Mouse (Mus musculus): Measurements from ENCODE around the gene Orc4. TPM values are rescaled to one million over a fixed set of nuclear protein-coding genes. Genes with fewer than 3 reads are reported as not detected.
"Not testable (repeated sequence)": the region's sequence is repeated elsewhere in the genome, so short reads cannot be mapped to it uniquely, and the experiment has no call there.

Gene Orc4
- 10 to 100 TPM; 19.2 to 30.0 (median 22.7) TPM for total RNA-seq (2022)

DNA sequence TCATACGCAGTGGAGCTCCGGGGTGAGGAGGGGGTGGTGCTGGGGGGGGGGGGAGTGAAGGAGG is at the start of gene Orc4:
Gene Orc4 (minus strand): TSS at position 26 of the 64 bp plus-strand sequence.
- no peak for DNase-seq (ENCODE audit: low spot score in 2 of 2)

DNA sequence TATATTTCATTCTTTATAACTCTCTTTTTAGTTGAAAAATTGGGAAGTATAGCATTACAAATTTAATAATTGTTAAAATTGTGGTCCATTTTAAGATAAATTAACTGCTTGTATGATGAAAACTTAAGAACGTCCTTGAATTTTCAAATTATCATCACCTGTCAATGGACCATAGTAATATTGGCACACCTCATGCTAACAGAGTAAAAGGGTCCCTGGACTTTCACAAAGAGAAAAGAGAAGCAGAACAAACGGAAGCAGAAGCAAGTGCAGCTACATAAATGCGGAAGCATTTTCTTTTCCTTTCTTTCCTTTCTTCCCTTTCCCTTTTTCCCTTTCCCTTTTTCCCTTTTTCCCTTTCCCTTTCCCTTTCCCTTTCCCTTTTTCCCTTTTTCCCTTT is 40.2 kb upstream of the Orc4 start:
- DNase-seq (ENCODE audit: low spot score in 2 of 2) = no peak

DNA sequence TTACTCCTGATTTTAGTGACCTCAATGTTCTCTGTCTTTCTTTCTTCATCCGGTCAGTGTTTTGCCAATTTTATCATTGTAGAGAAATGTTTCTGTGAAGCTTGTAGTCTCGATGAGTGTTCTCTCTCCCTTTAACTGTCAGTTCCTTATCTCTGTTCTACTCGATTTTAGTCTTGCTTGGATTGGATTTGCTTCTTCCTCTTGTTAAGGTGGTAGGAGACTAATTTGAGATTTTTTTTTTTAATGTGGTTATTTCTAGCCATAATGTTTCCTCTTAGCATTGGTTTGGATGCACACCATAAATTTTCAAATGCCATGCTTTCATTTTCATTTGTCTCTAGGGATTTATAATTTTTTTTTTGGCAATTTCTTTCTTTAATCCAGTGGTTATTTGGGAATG is 28.8 kb upstream of the Orc4 start:
- DNase-seq (ENCODE audit: low spot score in 2 of 2) = no peak

DNA sequence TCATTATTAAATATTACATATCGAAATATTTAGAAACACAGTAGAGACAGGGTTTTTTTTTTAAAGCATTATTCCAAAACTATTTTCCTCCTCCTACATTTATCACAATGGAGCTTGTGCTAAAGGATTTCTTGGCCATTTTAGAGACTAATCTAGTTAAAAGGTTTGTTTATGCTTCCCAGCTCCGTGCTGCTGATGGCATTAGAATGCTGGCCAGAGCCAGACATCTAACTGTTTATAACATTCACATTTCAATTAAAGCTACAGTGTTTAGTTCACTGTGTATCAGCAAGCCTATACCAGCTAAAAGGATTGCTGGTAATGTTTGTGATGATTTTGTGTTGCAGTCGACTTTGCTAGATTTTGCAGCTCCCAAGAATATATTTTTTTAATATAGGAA is 6.5 kb upstream of the Orc4 start:
- DNase-seq (ENCODE audit: low spot score in 2 of 2) = no peak

DNA sequence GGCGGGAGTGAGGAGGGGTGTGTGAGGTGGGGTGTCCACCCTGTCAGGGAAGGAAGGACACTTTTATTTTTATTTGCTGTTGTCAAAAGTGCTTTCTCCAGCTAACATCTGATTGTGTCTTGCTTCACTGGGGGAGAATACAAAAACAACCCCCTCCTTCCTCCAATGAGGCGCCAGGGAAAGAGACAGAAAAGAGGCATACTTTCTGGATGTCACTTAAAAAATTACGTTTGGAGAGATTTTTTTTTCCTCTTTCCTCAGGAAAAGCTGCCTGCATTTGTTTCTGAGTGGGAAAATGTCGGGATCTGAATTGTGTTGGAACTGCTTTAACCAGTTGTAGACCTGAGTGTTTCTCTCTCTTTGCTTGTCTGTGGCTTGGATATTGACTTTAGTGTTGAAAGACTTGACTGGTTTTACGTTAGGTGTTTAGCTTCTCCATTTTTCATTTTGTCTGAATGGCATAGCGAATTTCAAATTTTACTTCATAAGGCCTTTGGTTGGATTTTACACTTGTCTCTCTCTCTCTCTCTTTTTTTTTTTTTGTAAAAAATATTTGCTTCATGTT is 321 bp upstream of the Orc4 start:
- no peak for DNase-seq (ENCODE audit: low spot score in 2 of 2)

DNA sequence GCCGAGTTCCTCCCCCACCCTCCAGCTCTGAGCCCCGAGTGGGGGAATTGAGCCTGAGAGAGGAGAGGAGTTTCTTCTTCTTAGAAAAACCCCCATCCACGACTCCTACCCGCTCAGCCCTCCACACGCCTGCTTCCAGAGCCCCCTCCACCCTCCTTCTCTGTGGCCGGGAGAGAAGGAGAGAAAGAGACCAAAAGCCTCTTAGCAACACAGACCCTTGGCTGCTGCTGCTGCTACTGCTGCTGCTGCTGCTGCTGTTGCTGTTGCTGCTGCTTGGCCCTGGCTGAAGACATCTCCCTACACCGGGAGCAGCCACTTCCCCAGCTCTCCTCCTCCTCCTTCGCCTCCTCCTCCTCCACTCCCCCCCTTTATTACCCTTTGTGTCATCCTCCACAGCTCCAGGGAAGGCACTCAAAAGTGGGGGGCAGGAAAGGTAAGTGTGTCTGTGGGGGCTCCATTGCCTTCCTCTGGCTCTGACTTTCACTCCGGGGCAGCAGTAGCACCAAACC is 280 bp downstream of the Orc4 start:
- DNase-seq (ENCODE audit: low spot score in 2 of 2) = peak in 1 of 2 experiments; percentile 7

DNA sequence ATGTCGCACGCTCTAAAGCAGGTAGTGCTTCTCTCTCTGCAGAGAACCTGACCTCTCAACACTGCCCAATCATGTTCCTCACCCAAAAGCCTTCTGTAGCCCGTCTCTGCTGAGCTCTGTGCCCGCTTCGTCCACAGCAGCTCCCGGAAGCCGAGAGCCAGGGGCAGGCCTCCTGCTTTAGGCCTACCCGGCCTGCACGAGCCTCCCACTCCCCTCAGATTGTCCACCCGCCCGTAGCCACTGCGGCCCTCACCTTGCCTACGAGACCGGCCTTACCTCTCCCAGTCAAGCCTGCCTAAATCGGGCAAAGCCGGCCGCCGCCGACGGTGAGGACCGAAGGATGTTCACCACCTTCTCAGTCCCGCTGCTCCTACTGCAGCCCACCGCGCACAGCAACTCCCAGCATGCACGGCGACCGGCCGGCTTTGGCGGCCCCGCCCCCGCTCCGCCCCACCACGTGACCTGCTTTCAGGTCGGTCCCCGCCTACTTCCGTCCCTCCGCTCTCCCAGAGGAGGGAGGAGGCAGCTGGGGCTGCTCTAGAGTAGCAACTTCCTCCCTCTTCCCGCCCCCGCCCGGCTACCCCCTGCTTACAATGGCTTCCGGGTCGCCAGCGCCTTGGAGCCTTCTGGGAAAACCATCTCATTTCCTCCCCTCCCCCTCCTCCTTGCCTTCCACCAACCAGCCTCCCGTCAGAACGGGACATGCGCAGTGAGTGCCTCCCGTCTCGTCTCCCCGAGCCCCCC is 1.1 kb downstream of the Orc4 start, which contains the start of gene Mbd5:
Gene Mbd5 (plus strand): TSS at position 668 of the 744 bp plus-strand sequence.
- DNase-seq (ENCODE audit: low spot score in 2 of 2) = peak; percentile 98

DNA sequence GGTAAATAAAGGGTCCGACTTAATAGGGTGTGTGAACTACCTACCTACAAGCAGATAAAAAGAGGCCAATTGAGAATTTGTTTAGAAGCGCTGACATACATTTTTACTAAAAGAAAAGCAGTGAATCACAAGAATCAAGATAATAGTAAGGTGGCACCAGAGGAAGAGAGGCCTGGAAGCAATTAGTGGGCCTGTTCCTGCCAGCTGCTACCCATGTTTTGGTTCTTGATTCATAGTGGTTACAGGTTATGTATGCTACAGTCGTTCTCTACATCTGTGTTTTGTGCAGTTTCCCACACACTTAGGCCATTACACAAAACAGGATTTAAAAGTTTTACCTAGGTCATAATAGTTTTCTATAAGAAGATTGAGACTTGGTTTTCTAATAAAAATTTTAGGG is 2.3 kb downstream of the Orc4 start:
- DNase-seq (ENCODE audit: low spot score in 2 of 2) = no peak

DNA sequence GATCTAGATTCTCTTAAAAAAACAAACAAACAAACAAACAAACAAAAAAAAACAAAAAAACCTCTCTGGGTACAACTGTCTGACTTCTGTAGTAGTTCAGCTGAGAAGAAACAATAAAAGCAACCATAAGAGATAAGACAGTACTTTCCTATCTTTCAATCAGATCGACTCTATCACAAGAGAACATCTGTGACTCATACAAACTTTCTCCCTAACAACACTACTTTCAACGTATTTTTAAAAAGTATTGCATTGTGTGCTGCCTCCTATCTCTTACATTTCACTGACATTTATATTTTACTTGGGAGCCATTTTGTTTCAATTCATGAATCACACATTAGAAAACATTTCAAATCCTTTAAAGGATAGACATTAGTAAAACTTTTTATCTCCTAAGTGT is 15.0 kb downstream of the Orc4 start:
- DNase-seq (ENCODE audit: low spot score in 2 of 2) = no peak

DNA sequence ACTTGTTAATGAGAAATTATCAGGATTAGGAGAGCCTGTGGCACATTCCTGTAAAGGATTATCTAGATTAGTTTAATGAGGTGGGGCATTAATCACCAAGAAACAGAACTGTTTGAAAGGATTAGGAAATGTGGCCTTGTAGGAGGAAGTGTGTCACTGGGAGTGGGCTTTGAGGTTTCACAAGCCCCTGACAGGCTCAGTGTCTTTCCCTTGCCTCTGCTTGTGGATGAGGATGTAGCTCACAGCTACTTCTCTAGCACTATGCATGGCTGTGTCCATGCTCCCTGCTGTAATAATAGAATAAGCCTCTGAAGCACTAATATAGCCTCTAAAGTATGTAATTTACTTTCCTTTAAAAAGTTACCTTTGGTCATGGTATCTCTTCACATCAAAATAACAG is 34.2 kb downstream of the Orc4 start:
- no peak for DNase-seq (ENCODE audit: low spot score in 2 of 2)

DNA sequence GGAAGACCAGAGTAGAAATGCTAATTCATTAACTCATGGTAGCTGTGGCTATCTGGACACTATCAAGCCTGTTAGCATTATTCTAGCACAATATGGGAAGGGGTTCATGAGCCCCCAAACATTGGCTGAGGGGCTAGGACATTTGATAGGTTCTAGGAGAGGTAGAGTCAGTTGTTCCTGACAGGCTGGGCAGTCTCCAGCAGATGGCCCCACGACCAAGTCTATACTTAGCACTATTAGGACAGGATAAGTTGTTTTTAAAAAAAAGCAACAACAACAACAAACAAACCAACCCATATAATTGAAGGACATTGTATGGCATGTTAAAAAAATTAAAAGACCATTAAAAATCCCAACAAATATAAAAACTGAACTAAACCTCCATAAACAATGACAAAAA is 35.9 kb downstream of the Orc4 start:
- no peak for DNase-seq (ENCODE audit: low spot score in 2 of 2)

DNA sequence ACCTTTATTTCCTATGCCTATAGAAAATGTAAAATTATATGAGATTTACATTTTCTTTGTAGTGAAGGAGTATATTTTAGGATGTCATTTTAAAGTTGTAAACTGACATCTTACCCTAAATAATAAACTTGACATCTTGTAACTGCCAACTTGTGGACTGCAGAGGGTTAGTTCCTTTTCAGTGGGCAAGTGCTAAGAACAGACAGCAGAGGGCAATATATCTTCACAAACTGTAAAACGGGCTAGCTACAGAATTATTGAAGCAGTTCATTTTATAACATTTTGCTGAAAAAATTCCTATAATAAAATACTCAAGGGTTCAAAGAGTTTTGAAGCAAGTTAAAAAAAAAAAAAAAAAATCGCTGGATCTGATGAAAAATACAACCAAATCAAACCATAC is 41.2 kb downstream of the Orc4 start:
- no peak for DNase-seq (ENCODE audit: low spot score in 2 of 2)

DNA sequence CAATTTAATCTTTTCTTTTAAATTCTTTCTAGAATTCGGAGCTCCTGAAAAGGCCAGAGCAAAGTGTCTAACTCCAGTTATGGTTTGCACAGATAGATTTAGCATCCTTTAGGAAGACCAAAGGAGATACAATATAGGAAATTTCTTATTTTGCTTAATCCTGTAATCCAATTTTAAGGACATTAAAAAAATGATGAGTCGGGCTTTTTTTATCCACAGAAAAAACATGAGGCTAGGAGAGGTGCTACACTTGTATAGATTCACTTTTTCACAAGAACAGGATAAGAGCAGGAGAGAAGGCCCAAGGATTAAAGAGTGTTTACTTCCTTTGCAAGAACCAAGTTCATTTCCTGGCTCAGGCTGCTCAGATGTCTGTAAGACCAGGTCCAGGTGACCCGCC is 54.9 kb downstream of the Orc4 start:
- DNase-seq (ENCODE audit: low spot score in 2 of 2) = no peak

DNA sequence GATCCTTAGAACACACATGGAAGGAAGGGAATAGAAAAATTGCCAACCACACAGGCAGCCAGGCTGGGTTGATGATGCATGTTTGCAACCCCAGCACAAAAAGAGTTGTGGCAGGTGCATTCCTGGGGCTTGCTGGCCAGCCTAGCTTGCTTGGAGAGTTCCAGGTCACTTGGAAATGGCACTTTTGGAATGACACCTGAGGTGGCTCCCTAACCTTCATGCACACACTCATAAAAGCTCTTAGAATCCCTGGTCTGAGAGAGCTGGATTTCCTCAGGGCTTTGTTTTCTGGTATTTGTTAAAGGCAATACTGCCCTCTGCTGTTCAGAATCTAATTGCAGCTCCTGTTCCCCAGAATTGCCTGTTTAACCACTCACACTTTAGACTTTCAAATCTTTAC is 64.1 kb downstream of the Orc4 start:
- DNase-seq (ENCODE audit: low spot score in 2 of 2) = peak; percentile 12 to 39

DNA sequence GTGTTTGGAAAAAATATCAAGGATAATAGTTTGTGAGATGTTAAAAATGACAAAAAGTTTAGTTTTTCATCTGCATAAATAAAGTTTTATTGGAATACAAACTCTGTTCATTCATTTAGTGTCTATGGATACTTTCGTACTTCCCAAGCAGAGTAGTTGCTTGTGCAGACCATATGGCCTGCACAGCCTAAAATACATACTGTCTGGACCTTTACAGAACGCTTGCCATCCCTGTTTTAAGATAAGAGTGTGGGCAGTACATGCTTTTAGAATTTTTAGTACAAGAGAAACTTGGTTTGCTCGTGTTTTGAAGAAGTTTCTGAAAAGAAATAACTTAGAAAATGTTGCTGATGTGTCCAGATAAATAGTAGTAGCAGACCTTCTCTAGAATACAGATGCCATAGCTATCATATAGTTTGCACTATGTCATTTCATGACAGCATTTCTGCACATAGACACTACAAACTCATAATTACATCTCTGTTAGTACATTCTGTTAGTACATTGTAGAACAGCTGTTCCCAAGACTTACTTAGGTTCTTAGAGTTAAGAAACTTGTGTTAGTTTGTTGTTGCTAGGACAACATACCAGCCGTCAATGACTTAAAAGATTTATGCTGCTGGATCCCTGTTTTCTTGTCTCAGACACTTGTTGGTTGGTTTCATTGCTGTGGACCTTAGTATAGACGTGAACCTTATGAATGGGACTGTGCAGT is 81.7 kb downstream of the Orc4 start:
- no peak for DNase-seq (ENCODE audit: low spot score in 2 of 2)

DNA sequence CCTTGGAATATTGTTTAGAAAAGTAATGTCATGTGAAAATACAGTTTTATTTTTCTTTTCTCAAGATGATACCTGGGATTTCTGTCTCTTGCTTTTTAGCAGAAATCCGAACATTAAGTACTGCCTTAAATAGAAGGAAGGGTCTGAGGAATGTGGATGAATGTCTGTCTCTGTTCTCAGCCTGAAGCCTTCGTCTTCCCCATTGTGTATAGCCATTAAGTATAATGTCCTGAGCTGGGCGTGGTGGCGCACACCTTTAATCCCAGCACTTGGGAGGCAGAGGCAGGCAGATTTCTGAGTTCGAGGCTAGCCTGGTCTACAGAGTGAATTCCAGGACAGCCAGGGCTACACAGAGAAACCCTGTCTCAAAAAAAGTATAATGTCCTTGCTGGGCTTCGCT is 84.5 kb downstream of the Orc4 start:
- DNase-seq (ENCODE audit: low spot score in 2 of 2) = not testable (repeated sequence)

Other genes with a start within 250 kb of the Orc4 start
- gene Acvr2a, start 136.2 kb downstream of the Orc4 start, total RNA-seq (2022) = 10 to 100 TPM; 22.9 to 33.2 (median 24.4) TPM
- 10 to 100 TPM; 39.0 to 46.3 (median 39.9) TPM for gene Mbd5, start 769 bp downstream of the Orc4 start, total RNA-seq (2022)

All from gastrocnemius, adult 8-10 months (tissue).